Mouse (Mus musculus): ENCODE data around the gene Trip10.

Trip10 gene

DNA sequence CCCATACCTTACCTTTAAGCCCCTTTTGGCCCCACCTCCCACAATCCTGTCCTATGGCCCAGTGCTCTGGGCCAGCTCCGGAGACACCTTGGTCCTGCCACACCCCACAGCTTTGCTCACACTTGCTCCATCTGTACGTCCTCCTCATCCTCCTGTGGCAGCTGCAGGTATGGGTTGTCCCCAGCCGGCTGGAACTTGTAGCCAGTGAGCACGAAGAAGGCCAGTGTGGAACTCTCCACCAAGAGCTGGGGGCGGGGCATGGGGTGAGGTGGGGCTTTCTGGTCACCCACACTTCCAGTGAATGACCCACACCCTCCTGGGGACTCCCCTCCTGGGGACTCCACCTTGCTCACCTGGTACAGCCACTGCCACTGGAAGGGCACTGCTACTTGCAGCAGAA, 13.5 kb upstream of the Trip10 start:
- no peak for DNase-seq

DNA sequence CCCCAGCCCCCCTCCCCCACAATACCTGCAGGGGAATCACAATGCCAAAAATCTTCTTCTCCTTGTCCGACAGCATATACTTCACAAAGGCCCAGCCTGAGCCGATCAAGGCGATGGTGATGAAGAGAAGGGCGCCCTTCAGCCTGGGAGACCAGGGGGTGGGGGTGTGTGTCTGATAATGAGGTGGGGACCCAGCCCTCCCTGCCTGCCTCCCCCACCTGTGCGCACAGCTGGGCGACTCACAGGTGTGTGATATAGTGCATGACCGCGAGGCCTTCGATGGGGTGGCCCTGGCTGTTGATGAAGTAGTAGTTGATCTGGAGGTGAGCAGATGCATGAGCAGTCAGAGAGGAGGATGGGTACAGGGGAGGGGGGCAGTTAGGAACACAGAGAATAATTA, 12.1 kb upstream of the Trip10 start:
- DNase-seq: no peak

DNA sequence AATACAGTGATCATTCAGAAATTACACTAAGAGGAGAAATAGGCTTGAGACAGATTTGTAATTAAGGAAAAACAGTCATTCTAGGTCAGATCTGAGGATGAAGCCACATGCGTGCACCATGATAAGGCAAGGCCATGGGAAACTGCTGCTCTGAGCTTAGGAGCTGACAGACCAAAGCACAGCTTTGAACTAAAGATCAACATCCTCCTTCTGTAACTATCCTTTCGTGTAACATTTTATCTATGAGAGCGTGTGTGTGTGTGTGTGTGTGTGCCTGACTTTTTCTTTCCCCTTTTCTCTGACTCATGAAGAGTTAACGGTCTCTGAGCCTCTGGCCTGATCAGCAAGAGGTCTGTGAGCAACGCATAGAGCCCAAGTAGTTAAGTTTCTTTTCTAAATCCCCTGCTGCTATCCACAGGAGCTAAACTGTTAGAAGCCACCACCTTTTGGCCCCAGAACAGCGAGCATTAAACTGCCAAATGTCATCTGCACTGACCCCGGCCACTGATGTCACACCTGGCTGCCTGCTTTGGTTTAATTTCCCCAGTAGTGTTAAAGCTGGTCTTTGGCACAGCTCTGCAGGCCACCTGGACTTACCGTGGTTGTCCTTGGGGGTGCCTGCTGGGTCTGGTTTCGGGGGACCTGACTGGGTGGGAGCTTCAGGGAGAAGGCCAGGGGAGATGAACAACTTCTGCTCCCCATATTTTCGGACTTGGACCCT, 5.4 kb upstream of the Trip10 start:
- DNase-seq: no peak

DNA sequence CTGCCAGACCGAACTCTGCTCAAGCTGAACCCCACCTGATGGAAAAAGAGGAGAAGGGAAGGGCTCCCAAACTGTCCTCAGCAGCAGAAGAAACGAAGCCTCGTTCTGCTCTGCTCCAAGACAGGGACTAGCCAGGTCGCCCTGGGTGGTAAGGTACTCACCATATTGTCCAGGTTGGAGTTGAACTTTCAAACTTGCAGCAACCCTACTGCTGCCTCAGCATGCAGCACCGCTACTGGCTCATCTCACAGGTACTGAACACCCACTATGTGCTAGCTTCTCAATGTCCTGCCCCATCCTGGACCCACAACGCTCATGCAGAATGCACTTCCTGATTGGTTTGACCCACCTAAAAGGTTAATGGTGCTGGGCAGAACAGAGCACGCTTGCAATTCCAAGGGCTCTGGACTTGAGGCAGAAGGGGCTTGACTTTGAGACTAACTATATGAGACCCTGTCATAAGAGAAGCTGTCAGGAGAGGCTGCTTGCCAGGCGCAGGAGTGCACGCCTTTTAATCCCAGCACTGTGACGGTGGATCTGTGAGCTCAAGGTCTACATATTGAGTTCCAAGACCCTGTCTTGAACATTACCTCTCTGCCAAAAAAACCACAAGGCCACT, 3.8 kb upstream of the Trip10 start:
- DNase-seq: no peak

DNA sequence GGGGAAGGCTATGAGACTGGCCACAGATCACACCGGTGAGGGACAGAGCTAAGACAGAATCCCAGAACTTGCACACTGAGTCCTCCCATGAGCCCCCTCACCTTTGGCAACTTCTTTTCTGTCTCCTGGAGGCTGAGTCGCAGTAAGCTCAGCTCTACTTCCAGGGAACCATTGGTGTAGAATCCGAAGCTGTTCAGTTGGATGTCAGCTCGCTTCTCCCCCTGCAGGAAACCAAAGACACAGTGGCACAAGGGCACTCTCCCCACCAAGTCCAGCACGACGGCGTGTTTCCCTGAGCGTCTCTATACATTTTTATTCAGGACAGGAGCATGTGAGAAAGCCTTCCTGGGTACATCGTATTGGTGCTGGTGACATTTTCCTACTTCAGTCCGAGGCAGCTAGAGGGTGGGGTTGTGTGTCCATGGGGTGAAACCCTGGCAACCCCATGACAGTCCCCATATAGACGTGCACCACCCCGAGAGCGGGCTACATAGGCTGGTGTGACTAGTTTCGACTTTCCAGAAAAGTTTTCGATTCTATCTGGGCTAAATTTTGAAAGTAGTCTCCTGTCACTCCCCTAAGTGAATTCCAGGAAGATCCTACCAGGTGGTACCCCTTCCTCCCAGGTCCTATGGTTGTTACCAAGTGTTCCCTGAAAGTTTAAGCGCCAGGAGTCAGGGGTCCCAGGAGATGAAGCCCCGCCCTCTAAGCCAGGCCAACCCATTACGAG, 2.4 kb upstream of the Trip10 start:
- DNase-seq: peak; percentile 26

DNA sequence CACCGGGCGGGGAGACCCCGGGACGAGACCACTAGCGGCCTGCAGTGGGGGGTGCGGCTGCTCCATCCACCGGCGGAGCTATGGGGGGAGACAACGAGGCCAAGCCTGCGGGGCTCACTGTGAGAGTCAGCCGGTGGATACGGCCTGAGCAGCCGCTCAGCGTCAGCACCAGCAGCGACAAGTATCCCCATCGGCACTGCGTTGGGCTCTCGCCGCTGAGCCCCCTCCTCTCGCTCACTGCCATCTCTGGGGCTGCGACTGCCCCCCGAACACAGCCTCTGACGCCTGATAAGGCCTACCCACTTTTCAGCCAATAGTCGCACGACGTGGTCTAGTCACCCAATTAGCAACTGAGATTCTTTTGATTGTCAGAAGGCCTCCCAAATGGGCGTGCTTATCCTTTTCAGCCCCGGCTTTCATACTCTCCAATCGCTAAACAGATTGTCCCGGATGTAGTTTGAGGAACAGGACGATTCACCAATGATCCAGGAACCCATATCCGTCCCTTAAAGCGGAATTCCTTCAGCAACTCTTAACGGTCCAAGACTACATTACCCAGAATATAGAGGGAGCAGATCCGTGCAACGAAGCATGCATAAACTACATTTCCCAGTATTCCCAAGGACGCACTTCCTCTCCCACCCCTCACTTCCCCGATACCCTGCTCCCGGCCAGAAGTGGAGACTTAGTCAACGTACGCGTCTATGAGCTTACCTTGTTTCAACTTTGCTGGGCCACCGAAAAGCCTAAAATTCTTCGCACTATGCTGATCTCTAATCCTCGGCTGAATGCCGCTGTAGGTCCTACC, 1.7 kb upstream of the Trip10 start:
- peak; percentile 90 for DNase-seq

DNA sequence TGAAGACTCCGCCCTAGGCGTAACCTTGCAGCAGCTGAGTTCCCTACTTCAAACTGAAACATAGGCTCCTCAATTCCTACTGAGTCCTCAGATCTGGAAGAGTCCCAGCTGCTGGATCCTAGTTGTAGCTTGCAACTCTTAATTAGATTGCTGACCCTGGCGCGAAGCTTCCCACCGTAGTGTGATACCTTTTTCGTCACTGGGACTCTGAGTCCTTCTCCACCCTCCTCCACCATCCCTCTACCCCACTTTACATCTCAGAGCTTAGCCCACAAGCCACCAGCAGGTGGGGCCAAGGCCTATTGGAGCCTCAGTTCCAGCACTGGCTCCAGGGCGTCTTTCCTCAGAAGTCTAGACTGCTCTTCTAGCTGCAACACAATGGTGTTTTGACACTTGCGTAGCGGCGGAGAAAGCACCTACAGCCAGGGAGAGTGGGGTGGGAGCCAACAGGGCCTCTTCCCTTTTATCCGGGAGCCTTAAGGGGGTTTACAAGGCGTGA, 1.0 kb upstream of the Trip10 start, which contains the start of gene Gpr108:
Gene Gpr108 (minus strand): TSS at position 246 of the 499 bp plus-strand sequence.
- peak; percentile 89 for DNase-seq

DNA sequence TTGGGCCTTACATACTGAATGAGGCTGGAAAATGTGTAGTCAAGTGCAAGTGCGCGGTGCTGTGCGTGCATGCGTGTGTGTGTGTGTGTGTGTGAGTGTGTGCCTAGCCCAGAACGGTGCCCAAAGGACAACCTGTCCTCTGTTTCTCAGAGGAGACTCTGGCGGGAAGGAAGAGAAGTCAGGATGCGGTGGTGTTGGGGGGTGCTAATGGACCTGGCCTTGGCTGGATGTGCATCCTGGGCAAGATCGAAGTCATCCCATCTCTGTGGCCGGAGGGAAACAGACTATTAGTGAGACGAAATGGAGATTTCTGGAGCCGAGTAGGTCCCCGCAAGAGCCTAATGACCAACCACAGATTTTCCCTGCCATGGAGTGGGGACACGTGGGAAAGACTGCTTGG, 484 bp upstream of the Trip10 start:
- no peak for DNase-seq

DNA sequence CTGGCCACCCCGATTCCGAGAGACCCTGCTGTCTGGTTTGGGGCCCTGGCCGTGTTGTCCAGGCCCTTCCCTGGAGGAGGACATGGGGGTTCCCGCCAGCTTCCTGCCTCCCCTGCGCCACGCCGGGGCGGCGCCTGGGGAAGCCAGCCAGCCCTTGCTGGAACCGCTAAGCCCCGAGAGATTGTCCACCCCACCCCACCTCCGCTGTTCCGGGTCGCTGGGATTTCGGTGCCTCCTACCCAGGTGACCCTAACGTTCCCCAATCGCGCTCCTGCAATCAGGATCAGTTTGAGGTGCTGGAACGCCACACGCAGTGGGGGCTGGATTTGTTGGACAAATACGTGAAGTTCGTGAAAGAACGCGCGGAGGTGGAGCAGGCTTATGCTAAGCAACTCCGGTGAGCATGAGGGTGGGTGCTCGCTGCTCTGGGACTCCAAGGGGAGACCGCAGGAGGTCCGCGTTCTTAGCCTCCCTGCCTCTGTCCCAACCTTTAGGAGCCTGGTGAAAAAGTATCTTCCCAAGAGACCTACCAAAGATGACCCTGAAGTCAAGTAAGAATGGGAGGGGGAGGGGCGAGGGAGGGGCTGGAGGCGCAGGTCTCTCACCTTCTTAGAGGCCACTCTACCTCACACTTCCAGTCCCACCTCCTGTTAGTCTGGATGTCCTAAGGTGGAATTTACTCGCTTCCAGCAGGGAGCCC, 1.4 kb downstream of the Trip10 start:
- DNase-seq: peak; percentile 25

DNA sequence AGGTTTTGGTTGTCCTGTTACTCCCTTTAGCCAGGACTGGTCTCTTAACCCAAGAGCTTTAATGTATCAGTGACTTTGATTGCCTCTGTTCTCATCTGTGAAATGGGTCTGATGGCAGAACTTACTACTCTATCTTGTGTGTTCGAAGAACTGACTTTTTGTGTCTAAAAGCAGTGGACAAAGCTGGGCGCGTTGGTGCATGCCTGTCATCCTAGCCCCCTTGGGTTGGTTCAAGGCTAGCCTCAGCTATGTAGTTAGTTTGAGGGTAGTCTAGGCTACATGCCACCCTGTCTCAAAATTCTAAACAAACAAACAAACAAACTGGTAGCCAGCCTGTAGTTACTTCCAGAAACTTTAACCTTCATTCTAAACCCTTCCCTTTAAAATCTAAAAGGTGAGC, 2.2 kb downstream of the Trip10 start:
- DNase-seq: no peak

DNA sequence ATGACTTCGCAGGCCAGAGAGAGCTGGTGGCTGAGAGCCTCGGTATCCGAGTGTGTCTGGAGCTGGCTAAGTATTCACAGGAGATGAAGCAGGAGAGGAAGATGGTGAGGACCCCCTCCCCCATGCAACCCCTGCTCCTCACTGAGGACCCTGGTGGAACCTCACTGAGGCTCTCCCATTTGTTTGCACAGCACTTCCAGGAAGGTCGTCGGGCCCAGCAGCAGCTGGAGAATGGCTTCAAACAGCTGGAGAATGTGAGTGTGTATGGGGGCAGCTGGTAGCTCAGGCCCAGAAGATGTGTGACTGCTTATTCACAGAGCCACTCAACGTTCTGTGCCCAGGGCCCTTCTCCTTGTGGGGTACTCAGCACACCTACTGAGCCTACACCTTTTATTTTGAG, 4.1 kb downstream of the Trip10 start:
- DNase-seq: no peak

DNA sequence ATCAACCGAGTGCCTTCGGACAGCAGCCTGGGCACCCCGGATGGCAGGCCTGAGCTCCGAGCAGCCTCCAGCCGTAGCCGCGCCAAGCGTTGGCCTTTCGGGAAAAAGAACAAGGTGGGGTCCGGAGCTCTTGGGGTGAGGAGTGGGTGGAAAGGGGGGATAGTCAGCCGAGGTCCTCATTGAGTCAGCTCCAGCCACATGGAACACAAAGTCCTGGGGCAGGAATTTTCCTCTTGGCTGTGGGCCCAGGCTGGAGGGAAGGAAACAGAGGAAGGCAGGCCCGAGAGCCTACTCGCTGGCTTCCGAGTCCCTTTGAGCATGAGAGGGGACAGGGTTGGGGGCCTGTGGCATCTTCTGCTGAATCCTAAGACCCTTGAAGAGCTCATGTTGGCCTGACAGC, 6.1 kb downstream of the Trip10 start:
- DNase-seq: no peak

DNA sequence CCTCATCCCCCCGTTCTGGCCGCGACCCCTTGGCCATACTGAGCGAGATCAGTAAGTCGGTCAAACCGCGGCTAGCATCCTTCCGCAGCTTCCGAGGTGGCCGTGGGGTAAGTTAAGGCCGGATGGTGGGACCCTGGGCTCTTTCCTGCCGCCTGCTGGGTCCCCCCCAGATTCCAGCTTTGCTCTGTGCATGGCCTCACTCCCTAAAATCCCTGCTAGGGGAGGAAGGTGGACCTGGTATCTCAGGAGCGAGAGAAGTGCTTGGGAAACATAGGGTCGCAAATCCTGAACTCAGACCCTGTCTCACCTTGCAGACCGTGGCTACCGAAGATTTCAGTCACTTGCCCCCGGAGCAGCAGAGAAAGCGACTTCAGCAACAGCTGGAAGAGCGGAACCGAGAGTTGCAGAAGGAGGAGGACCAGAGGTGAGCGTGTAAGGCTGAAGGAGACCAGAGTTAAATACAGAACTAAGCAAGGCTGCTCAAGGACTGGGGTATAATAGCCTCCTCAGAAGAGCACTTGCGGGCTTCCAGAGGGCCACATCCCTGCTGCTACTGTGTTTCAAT, 7.7 kb downstream of the Trip10 start:
- DNase-seq: no peak

DNA sequence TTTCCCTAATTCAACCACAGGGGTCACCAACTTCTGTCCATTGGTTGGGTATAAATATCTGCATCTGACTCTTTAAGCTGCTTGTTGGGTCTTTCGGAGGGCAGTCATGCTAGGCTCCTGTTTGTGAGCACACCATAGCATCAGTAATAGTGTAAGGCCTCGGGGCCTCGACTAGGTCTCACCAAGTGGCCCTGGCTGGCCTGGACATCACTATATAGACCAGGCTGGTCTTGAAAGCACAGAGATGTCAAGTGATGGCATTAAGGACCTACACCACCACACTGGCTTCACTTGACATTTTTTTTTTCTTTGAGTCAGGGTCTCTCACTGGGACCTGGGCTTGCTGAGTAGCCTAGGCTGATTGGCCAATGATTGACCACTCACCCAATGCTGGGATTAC, 8.9 kb downstream of the Trip10 start:
- no peak for DNase-seq

DNA sequence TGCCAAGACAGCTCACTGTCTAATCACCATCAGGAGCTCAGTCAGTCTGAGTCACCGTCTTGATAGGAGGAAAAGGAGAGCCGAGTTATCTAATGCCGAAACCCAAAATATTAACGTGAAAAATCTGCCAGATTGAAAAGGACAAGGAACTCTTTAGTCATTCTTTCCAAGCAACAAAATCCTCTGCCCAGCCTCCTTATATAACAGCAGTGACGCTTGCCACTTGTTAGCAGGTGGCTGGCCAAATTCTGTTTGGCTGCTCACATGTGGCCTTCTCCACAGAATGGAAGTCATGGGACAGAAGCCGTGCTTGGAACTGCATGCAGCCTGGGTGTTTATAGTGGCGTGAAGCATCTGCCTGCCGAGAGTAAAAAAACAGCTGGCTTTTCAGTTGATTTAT, 10.5 kb downstream of the Trip10 start:
- no peak for DNase-seq

DNA sequence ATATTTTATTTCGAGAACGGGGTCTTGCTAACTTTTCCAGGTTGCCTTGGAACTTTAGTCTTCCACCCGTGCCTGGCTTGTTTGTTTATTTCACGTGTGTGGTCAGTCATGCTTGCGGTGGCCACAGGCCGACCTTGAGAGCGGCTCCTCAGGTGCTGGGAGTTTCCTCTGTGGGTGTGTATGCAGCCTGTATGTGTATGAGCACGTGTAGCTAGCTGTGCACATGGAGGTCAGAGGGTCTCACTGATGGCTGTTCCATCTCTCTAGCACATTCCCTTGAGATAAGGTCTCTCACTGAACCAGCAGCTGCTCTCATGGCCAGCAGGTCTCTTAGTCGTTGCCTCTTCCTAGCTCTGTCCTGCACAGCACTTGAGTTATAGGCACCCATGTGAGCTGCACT, 11.1 kb downstream of the Trip10 start:
- no peak for DNase-seq

DNA sequence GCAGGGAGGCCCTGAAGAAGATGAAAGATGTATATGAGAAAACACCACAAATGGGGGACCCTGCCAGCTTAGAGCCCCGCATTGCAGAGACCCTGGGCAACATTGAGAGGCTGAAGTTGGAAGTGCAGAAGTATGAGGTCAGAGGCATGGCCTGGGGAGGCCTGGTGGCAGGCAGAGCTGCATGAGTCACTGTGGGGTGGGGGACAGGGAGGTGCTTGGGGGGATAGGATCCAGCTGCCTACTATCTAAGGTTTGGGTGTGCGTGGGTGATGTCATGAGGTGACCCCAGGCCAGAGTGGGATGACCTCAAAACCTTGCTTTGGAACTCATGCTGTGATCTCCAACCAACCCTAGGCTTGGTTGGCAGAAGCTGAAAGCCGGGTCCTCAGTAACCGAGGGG, 12.0 kb downstream of the Trip10 start:
- no peak for DNase-seq

DNA sequence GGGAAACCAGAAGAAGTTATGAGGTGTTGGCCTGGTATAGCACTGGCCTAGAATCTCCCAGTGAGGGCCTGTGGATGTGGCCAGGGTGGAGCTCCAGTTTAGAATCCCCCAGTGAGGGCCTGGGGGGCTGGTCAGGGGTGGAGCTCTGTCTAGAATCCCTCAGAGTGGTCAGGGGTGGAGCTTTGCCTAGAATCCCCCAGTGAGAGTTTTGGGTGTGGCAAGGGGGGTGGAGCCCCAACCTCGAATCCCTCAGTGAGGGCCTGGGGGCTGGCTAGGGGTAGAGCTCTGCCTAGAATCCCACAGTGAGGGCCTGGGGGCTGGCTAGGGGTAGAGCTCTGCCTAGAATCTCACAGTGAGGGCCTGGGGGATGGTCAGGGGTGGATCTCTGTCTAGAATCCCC, 12.5 kb downstream of the Trip10 start:
- DNase-seq: no peak

DNA sequence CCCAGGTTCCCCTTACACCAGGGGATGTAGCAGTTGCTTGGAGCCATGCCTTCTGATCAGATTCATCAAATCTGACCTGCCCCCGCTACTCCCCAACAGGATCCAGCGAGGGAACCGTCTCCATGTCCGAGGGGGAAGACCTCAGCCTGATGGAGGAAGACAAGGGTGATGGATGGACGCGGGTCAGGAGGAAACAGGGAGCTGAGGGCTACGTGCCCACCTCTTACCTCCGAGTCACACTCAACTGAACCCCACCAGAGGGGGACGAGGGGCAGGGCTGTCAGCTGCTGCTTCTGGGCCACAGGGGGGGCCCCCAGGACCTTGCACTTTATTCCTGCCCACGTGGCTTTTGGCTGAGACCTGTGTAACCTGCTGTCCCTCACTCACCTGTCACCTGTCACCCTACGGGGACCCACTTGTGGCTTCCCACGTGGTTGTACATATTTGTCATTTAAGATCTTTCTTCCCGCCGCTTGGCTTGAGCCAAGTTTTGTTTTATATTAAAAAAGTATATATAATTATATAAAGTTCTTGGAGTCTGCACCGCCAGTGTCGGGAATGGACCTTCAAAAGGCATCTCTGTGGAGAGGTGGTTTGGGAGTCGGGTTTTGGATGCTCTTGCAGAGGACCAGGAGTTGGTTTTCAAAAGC, 13.8 kb downstream of the Trip10 start:
- no peak for DNase-seq

DNA sequence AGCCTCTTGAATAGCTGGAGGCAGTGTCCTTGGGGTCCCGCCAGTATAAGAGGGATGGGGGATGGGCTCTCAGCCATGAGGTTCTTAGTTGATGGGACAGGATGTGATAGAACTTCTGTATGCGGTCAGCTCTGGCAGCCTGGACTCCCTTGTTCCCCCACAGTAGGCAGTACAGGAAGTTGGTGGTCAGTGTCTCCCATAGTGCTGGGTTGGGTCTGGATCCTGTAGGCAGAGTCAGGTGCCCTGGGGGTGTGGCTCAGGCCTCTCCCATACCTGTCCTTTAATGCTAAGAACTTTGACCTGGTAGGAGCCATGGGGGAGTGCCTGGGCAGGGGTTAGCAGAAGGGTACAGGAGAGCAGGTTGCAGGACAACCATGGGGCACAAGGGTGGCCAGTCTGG, 14.9 kb downstream of the Trip10 start:
- no peak for DNase-seq

All from liver (tissue).